Mouse (Mus musculus): Measurements from ENCODE around the gene Pcp4l1.

DNA sequence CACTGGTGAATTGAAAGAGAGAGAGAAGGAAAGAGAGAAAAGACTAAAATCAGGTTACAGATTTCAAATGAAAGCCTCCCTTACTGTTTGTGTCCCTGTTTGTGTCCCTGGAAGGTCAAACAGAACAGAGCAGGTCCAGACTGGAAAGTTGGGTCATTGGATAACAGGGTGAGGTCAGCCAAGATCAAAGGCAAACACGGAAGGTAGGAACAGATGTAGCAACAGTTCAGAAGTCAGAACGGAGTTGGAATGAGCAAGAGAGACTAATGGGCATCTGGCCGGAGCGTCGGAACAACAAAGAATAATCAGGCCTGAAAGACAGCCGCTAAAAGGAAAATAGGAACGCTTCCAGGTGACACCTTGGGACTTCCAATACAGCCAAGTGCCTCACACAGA lies 8.2 kb upstream of the Pcp4l1 start:
- TF ChIP-seq CTCF (IDR thresholded peaks at IDR 0.05; ENCODE audit: low read depth): no peak
- TF ChIP-seq EP300 (IDR thresholded peaks at IDR 0.05; ENCODE audit: low read depth): no peak

Data from heart, postnatal 0 days (tissue).